Mouse (Mus musculus): ENCODE data around the gene Rps27l.

GRCm38 (mm10) chr9:66957451-66957850 lies 11.6 kb downstream of the Rps27l start:
- TF ChIP-seq CTCF (IDR thresholded peaks at IDR 0.05; ENCODE audit: low read depth, low read length) (no peak), POLR2A (IDR thresholded peaks at IDR 0.05; ENCODE audit: extremely low read depth, insufficient read depth, low read length) (no peak)

Data from liver, adult 2 months (tissue).